Comparison of ENCODE assay signal across 21 mouse cellular contexts in genomic region chr1:170343081-170343480, GRCm38 (mm10). TPM values are rescaled to one million over a fixed set of nuclear protein-coding genes. Genes with fewer than 3 reads are reported as not detected.
"Had no signal": no experiment of that assay in that cellular context is flagged by ENCODE, and none has a peak within 500 bp of the region (broad histone marks: within the 10 kb centered on the region; RNA-seq: fewer than 3 reads in every experiment).

No protein-coding gene starts in this region.

- H3K4me2 ChIP-seq: kidney, embryonic 15.5 days; limb, embryonic 15.5 days; liver, embryonic 12.5 days; lung, embryonic 14.5 days; neural tube, embryonic 15.5 days had no signal

- DNase-seq: kidney, adult 18-20 months; kidney, postnatal 14 days; lung, embryonic 14.5 days; lung, postnatal 10 days; lung, postnatal 4 days; right cerebral cortex, adult 18-20 months; right cerebral cortex, postnatal 25 days; thymus, postnatal 36 days had no signal

- H3K4me1 ChIP-seq: kidney, embryonic 15.5 days; limb, embryonic 15.5 days; liver, embryonic 12.5 days; neural tube, embryonic 15.5 days had no signal

- H3K4me3 ChIP-seq: kidney, embryonic 15.5 days; limb, embryonic 15.5 days; liver, embryonic 12.5 days; megakaryocyte, embryonic 14.5 days; myocyte; neural tube, embryonic 15.5 days had no signal

- H3K27me3 ChIP-seq: kidney, embryonic 15.5 days; limb, embryonic 15.5 days; liver, embryonic 12.5 days; megakaryocyte, embryonic 14.5 days; neural tube, embryonic 15.5 days had no signal

- H3K9me3 ChIP-seq: kidney, embryonic 15.5 days; limb, embryonic 15.5 days; liver, embryonic 12.5 days; megakaryocyte, embryonic 14.5 days; neural tube, embryonic 15.5 days had no signal

- H3K27ac ChIP-seq: kidney, embryonic 15.5 days; limb, embryonic 15.5 days; liver, embryonic 12.5 days; neural tube, embryonic 15.5 days had no signal

- H3K36me3 ChIP-seq: kidney, embryonic 15.5 days; limb, embryonic 15.5 days; liver, embryonic 12.5 days; neural tube, embryonic 15.5 days had no signal

- H3K9ac ChIP-seq: kidney, embryonic 15.5 days; limb, embryonic 15.5 days; liver, embryonic 12.5 days; lung, embryonic 14.5 days; neural tube, embryonic 15.5 days had no signal

- ATAC-seq: liver, embryonic 12.5 days had no signal

RNA-seq across cellular contexts. Expression of gene Spata46, which starts 34.5 kb away (rescaled TPM):
- total RNA-seq: layer of hippocampus, adult 8-10 months; layer of hippocampus, postnatal 14 days; left cerebral cortex, adult 18-20 months; left cerebral cortex, postnatal 14 days had no signal
- polyA plus RNA-seq: large intestine, adult 2 months; myocyte; small intestine, adult 2 months; thymus, postnatal 0 days had no signal
